Mouse (Mus musculus) kidney, adult 2 months (tissue): ENCODE measurements at regions not wholly inside any gene's neighbourhood (a gene's known extent, or its start where the extent isn't known, plus 50 kb on each side); places are given as distances from the start of the nearest gene placed in this dataset.

ENCODE experiments used
- DNase-seq: peaks from one replicate; pipeline ENCODE4 v3.0.0; 2021
- H3K27ac ChIP-seq: fragments of 200-500 bp; 2 replicates; pipeline ENCODE4 v1.5.1; 2012; ENCODE audit warnings: low read depth, low read length, control low read depth, inconsistent platforms; ENCODE audit not compliant: insufficient read depth
- H3K27me3 ChIP-seq: fragments of 200-500 bp; replicated peaks from 2 replicates; pipeline ENCODE4 v1.6.1; 2012; ENCODE audit warnings: mild to moderate bottlenecking, moderate library complexity, low read length, inconsistent platforms; ENCODE audit not compliant: control insufficient read depth, insufficient read depth
- H3K36me3 ChIP-seq: fragments of 200-500 bp; 2 replicates; pipeline ENCODE4 v1.6.1; 2012; ENCODE audit warnings: mild to moderate bottlenecking, moderate library complexity, low read length, inconsistent platforms; ENCODE audit not compliant: control insufficient read depth, insufficient read depth
- H3K4me1 ChIP-seq: fragments of 200-500 bp; 2 replicates; pipeline ENCODE4 v1.6.1; 2011; ENCODE audit warnings: low read length; ENCODE audit not compliant: control insufficient read depth, insufficient read depth
- H3K4me3 ChIP-seq: fragments of 200-500 bp; 2 replicates; pipeline ENCODE4 v1.5.1; 2011; ENCODE audit warnings: mild to moderate bottlenecking, low read depth, low read length, control low read depth; ENCODE audit not compliant: insufficient read depth
- CTCF ChIP-seq: fragments of 200-500 bp; conservative IDR thresholded peaks from 2 replicates; pipeline ENCODE4 v1.5.1; 2011; ENCODE audit warnings: low read depth, mild to moderate bottlenecking, control low read depth, low read length, moderate library complexity, mixed read lengths; ENCODE audit not compliant: insufficient read depth, insufficient read length
- POLR2A ChIP-seq: fragments of 200-500 bp; IDR thresholded peaks from one replicate; pipeline ENCODE4 v1.6.1; 2011; ENCODE audit warnings: low read depth, low read length, control low read depth
- WGBS: fragments of 180-500 bp; shearing (Covaris S2); methylation state at CpG from one replicate; pipeline ENCODE4 v1.1.7; 2018; 5-methylcytosine and 5-hydroxymethylcytosine counted together

- no peak overlapping the region for H3K4me3 ChIP-seq
- H3K27ac ChIP-seq: no peak overlapping the region
- H3K4me1 ChIP-seq: no peaks in the 10 kb centered on the region
- no peaks in the 10 kb centered on the region for H3K36me3 ChIP-seq
- no peaks in the 10 kb centered on the region for H3K27me3 ChIP-seq
- DNase-seq: no peak
- TF ChIP-seq CTCF (no peak), POLR2A (no peak)
- WGBS: 81% methylated on average over 4 of the region's 4 CpGs
Measured at GRCm38 (mm10) chr9:102449366-102449765, 56.2 kb upstream of the Ky start.

- WGBS: 43% methylated on average over 2 of the region's 2 CpGs
- no peaks in the 10 kb centered on the region for H3K4me1 ChIP-seq
- no peaks in the 10 kb centered on the region for H3K36me3 ChIP-seq
- H3K27ac ChIP-seq: no peak overlapping the region
- H3K27me3 ChIP-seq: no peaks in the 10 kb centered on the region
- TF ChIP-seq CTCF (no peak), POLR2A (no peak)
- DNase-seq: no peak
- H3K4me3 ChIP-seq: no peak overlapping the region
Measured at GRCm38 (mm10) chr9:102446066-102446465, 59.5 kb upstream of the Ky start.

- no peak for TF ChIP-seq CTCF
- no peak for TF ChIP-seq POLR2A
- DNase-seq: no peak
- WGBS: 84% methylated on average over 11 of the region's 11 CpGs
- Histone ChIP-seq H3K27ac (no peak overlapping the region), H3K4me3 (no peak overlapping the region), H3K4me1 (no peaks in the 10 kb centered on the region), H3K27me3 (no peaks in the 10 kb centered on the region), H3K36me3 (no peaks in the 10 kb centered on the region)
Measured at GRCm38 (mm10) chr9:102442198-102442842, 63.2 kb upstream of the Ky start.

GRCm38 (mm10) chr9:102437641-102438040 lies 67.9 kb upstream of the Ky start:
- no peak for TF ChIP-seq POLR2A
- TF ChIP-seq CTCF: no peak
- Histone ChIP-seq H3K4me3 (no peak overlapping the region), H3K36me3 (no peaks in the 10 kb centered on the region), H3K27me3 (no peaks in the 10 kb centered on the region), H3K4me1 (no peaks in the 10 kb centered on the region), H3K27ac (no peak overlapping the region)
- DNase-seq: no peak
- WGBS: 82% methylated on average over 3 of the region's 3 CpGs

GRCm38 (mm10) chr9:102436378-102436777 lies 69.2 kb upstream of the Ky start:
- H3K4me3 ChIP-seq: no peak overlapping the region
- H3K27me3 ChIP-seq: no peaks in the 10 kb centered on the region
- TF ChIP-seq POLR2A: no peak
- TF ChIP-seq CTCF: peak; percentile 38
- 87% methylated on average over 5 of the region's 5 CpGs for WGBS
- no peak for DNase-seq
- H3K36me3 ChIP-seq: no peaks in the 10 kb centered on the region
- no peak overlapping the region for H3K27ac ChIP-seq
- no peaks in the 10 kb centered on the region for H3K4me1 ChIP-seq

GRCm38 (mm10) chr9:102428031-102428430 lies 73.5 kb upstream of the Ephb1 start:
- Histone ChIP-seq H3K4me3 (no peak overlapping the region), H3K4me1 (0 out of 2 replicates have a peak, but pooled peaks cover 2% of the 10 kb centered on the region), H3K27ac (no peak overlapping the region), H3K27me3 (no peaks in the 10 kb centered on the region), H3K36me3 (no peaks in the 10 kb centered on the region)
- no peak for TF ChIP-seq POLR2A
- no peak for TF ChIP-seq CTCF
- DNase-seq: no peak
- 72% methylated on average over 5 of the region's 5 CpGs for WGBS

- Histone ChIP-seq H3K27me3 (no peaks in the 10 kb centered on the region), H3K4me1 (0 out of 2 replicates have a peak, but pooled peaks cover 2% of the 10 kb centered on the region), H3K27ac (no peak overlapping the region), H3K36me3 (no peaks in the 10 kb centered on the region), H3K4me3 (no peak overlapping the region)
- peak; percentile 12 for DNase-seq
- TF ChIP-seq POLR2A: no peak
- TF ChIP-seq CTCF: no peak
- WGBS: 56% methylated on average over 11 of the region's 11 CpGs
Measured at GRCm38 (mm10) chr9:102424672-102425345, 70.3 kb upstream of the Ephb1 start.
